Mouse (Mus musculus) limb, embryonic 15.5 days (tissue): ENCODE results near the gene Bicd2. TPM values are rescaled to one million over a fixed set of nuclear protein-coding genes. Genes with fewer than 3 reads are reported as not detected.

Experiments used
- ATAC-seq: fragments of 200-750 bp; cut with Nextera tagmentation; 2 replicates; pipeline ENCODE4 v1.8.0; 2017; ENCODE audit warnings: low read depth, moderate TSS enrichment; ENCODE audit not compliant: insufficient number of reproducible peaks, low FRiP score, low TSS enrichment
- H3K27ac ChIP-seq: fragments of 300-500 bp; sonication (generic); 2 replicates; pipeline ENCODE4 v1.5.1; 2015; ENCODE audit warnings: moderate library complexity, mild to moderate bottlenecking, inconsistent platforms
- H3K27me3 ChIP-seq: fragments of 300-500 bp; sonication (generic); 2 replicates; pipeline ENCODE4 v1.6.1; 2015; ENCODE audit warnings: inconsistent platforms
- H3K36me3 ChIP-seq: fragments of 300-500 bp; sonication (generic); 2 replicates; pipeline ENCODE4 v1.6.1; 2015; ENCODE audit warnings: inconsistent platforms
- H3K4me1 ChIP-seq: fragments of 300-500 bp; sonication (generic); 2 replicates; pipeline ENCODE4 v1.6.1; 2015; ENCODE audit warnings: inconsistent platforms
- H3K4me2 ChIP-seq: fragments of 300-500 bp; sonication (generic); 2 replicates; pipeline ENCODE4 v1.6.1; 2015; ENCODE audit warnings: mild to moderate bottlenecking, inconsistent platforms
- H3K4me3 ChIP-seq: fragments of 300-500 bp; sonication (generic); 2 replicates; pipeline ENCODE4 v1.5.1; 2015; ENCODE audit warnings: mild to moderate bottlenecking, inconsistent platforms
- H3K9ac ChIP-seq: fragments of 300-500 bp; sonication (generic); 2 replicates; pipeline ENCODE4 v1.6.1; 2015; ENCODE audit warnings: inconsistent platforms
- H3K9me3 ChIP-seq: fragments of 300-500 bp; sonication (generic); 2 replicates; pipeline ENCODE4 v1.6.1; 2016; ENCODE audit warnings: inconsistent platforms
- WGBS: fragments of 180-500 bp; shearing (Covaris S2); methylation state at CpG from one replicate; pipeline ENCODE4 v1.1.7; 2015; 5-methylcytosine and 5-hydroxymethylcytosine counted together
- polyA plus RNA-seq: library from polyadenylated mRNA; unstranded; fragments of >200 nt; fragmentation: Nextera tagmentation; extraction: Ambion mirVana; gene quantifications from 2 replicates; pipeline ENCODE4 v1.2.1, GENCODE M21; 2015

The Bicd2 gene
- polyA plus RNA-seq, 1 experiment from 2014 or later: 41.1 TPM

DNA sequence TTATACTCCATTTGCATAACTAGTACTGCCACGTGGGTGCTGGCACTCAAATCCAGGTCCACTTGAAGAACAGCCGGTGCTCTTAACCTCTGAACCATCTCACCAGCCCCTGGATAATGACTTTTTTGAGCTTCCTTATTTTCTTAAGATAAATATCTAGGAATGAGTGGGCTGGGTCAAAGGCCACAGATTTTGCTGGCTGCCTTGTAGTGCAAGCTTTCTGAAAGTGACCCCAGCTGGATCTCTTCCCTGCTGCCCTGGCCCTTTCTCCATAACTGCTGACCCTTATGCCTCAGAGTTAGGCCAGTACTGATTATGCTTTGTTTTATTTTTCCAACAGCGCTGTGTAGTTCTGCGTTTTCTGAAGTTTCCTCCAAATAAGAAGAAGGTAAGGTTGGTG is 89.1 kb downstream of the Bicd2 start:
- no peaks in the 10 kb centered on the region for H3K9me3 ChIP-seq
- H3K4me1 ChIP-seq: no peaks in the 10 kb centered on the region; the same call in 1 of the 2 replicates
- 86% methylated on average over 4 of the region's 4 CpGs for WGBS
- no peak overlapping the region for H3K4me3 ChIP-seq
- H3K36me3 ChIP-seq: peaks cover 9% of the 10 kb centered on the region
- no peak overlapping the region for H3K27ac ChIP-seq
- H3K4me2 ChIP-seq: no peak overlapping the region
- no peak overlapping the region for H3K9ac ChIP-seq
- ATAC-seq: no peak
- no peaks in the 10 kb centered on the region for H3K27me3 ChIP-seq

GRCm38 (mm10) chr13:49433268-49434029 is 92.1 kb downstream of the Bicd2 start:
- 86% methylated on average over 2 of the region's 2 CpGs for WGBS
- no peaks in the 10 kb centered on the region for H3K27me3 ChIP-seq
- no peak overlapping the region for H3K4me3 ChIP-seq
- H3K9me3 ChIP-seq: no peaks in the 10 kb centered on the region
- ATAC-seq: no peak
- no peak overlapping the region for H3K4me2 ChIP-seq
- H3K36me3 ChIP-seq: peaks cover 32% of the 10 kb centered on the region
- no peak overlapping the region for H3K27ac ChIP-seq
- H3K4me1 ChIP-seq: no peaks in the 10 kb centered on the region; the same call in 1 of the 2 replicates
- H3K9ac ChIP-seq: no peak overlapping the region

GRCm38 (mm10) chr13:49435745-49436144 is 94.4 kb downstream of the Bicd2 start:
- WGBS: 94% methylated on average over 1 of the region's 1 CpGs
- no peak overlapping the region for H3K27ac ChIP-seq
- H3K4me1 ChIP-seq: no peaks in the 10 kb centered on the region; the same call in 1 of the 2 replicates
- no peaks in the 10 kb centered on the region for H3K27me3 ChIP-seq
- H3K4me2 ChIP-seq: no peak overlapping the region
- ATAC-seq: no peak
- H3K4me3 ChIP-seq: no peak overlapping the region
- H3K9me3 ChIP-seq: no peaks in the 10 kb centered on the region
- H3K9ac ChIP-seq: no peak overlapping the region
- H3K36me3 ChIP-seq: peaks cover 34% of the 10 kb centered on the region

GRCm38 (mm10) chr13:49436170-49436569 is 94.8 kb downstream of the Bicd2 start:
- 83% methylated on average over 4 of the region's 4 CpGs for WGBS
- no peaks in the 10 kb centered on the region for H3K9me3 ChIP-seq
- no peak overlapping the region for H3K4me3 ChIP-seq
- no peak overlapping the region for H3K9ac ChIP-seq
- H3K27ac ChIP-seq: no peak overlapping the region
- H3K36me3 ChIP-seq: peaks cover 34% of the 10 kb centered on the region
- H3K4me1 ChIP-seq: no peaks in the 10 kb centered on the region; the same call in 1 of the 2 replicates
- ATAC-seq: no peak
- no peak overlapping the region for H3K4me2 ChIP-seq
- H3K27me3 ChIP-seq: no peaks in the 10 kb centered on the region

Other genes with a start within 250 kb of the Bicd2 start
- 1.6 TPM in 2 replicates for gene Wnk2, start 193.6 kb upstream of the Bicd2 start, polyA plus RNA-seq
- gene Ninj1, start 154.1 kb upstream of the Bicd2 start, polyA plus RNA-seq: 56.0 and 62.4 TPM in 2 replicates
- 64.6 and 76.8 TPM in 2 replicates for gene Card19, start 125.5 kb upstream of the Bicd2 start, polyA plus RNA-seq
- 1.9 and 2.0 TPM in 2 replicates for gene Susd3, start 92.9 kb upstream of the Bicd2 start, polyA plus RNA-seq
- gene Fgd3, start 21.3 kb upstream of the Bicd2 start, polyA plus RNA-seq: 0.37 and 0.40 TPM in 2 replicates
- gene Ippk, start 79.7 kb downstream of the Bicd2 start, polyA plus RNA-seq: 14.2 and 14.7 TPM in 2 replicates
- gene Tes3-ps, start 151.7 kb downstream of the Bicd2 start, polyA plus RNA-seq: 0.72 and 0.88 TPM in 2 replicates
- 4.0 and 7.2 TPM in 2 replicates for gene Ecm2, start 163.2 kb downstream of the Bicd2 start, polyA plus RNA-seq
- gene Aspn, start 202.9 kb downstream of the Bicd2 start, polyA plus RNA-seq: 159 and 242 TPM in 2 replicates
- gene Omd, start 240.9 kb downstream of the Bicd2 start, polyA plus RNA-seq: 16.9 and 27.1 TPM in 2 replicates